Mouse (Mus musculus): ENCODE measurements around the gene Zfp422. TPM values are rescaled to one million over a fixed set of nuclear protein-coding genes. Genes with fewer than 3 reads are reported as not detected.
"Not testable (repeated sequence)": the region's sequence is repeated elsewhere in the genome, so short reads cannot be mapped to it uniquely, and the experiment has no call there.

The Zfp422 gene
- polyA plus RNA-seq, 1 experiment from 2014 or later: 240 TPM

DNA sequence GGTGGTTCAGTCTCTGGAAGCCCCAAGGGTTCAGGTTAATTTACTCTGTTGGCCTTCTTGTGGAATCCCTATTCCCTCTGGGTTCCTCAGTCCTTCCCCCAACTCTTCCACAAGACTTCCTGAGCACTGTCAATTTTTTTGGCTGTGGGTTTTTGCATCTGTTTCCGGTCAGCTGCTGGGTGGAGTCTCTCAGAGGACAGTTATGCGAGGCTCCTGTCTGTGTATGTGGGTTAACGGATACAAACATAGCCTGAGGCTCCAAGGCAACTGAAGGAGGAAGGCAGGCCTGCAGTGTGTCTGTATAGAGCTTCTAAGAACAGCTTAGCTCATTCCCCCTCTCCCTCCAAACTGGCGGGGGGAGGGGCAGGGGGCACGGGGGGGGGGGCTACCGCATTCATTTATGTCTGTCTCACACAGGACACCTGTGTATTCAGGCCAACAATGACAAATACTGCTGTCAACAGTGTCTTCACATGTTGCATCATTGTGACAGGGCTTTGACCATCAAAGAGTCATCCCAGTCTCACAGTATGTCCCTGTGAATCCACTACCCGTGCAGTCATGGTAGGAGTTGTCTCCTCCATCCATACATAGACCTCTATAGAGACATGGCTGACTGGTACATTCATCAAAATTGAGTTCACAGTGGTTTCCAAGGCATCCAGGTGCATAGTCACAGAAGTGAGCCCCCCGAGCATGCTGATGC is 7.3 kb downstream of the Zfp422 start:
- 0 out of 2 replicates have a peak, but pooled peaks cover 4% of the 10 kb centered on the region for H3K4me1 ChIP-seq
- H3K27ac ChIP-seq: no peak overlapping the region
- no peak for ATAC-seq (ENCODE audit: low FRiP score, low read depth)
- H3K9me3 ChIP-seq: no peaks in the 10 kb centered on the region
- no peak overlapping the region for H3K4me3 ChIP-seq
- H3K27me3 ChIP-seq (replicated peaks): no peaks in the 10 kb centered on the region
- 75% methylated on average over 8 of the region's 8 CpGs for WGBS
- H3K9ac ChIP-seq: no peak overlapping the region
- H3K4me2 ChIP-seq (replicated peaks): no peak overlapping the region
- peaks cover 14% of the 10 kb centered on the region for H3K36me3 ChIP-seq

- ATAC-seq (ENCODE audit: low FRiP score, low read depth): no peak
- no peak overlapping the region for H3K9ac ChIP-seq
- H3K36me3 ChIP-seq: no peaks in the 10 kb centered on the region
- no peaks in the 10 kb centered on the region for H3K27me3 ChIP-seq (replicated peaks)
- no peaks in the 10 kb centered on the region for H3K9me3 ChIP-seq
- no peak overlapping the region for H3K4me3 ChIP-seq
- H3K4me2 ChIP-seq (replicated peaks): no peak overlapping the region
- H3K27ac ChIP-seq: no peak overlapping the region
- H3K4me1 ChIP-seq: no peaks in the 10 kb centered on the region
Measured at GRCm38 (mm10) chr6:116618073-116618472, 10.7 kb downstream of the Zfp422 start.

- WGBS: 93% methylated on average over 2 of the region's 2 CpGs
- H3K9me3 ChIP-seq: no peaks in the 10 kb centered on the region
- H3K27ac ChIP-seq: no peak overlapping the region
- ATAC-seq (ENCODE audit: low FRiP score, low read depth): no peak
- H3K27me3 ChIP-seq (replicated peaks): no peaks in the 10 kb centered on the region
- no peak overlapping the region for H3K9ac ChIP-seq
- H3K4me1 ChIP-seq: no peaks in the 10 kb centered on the region
- H3K36me3 ChIP-seq: no peaks in the 10 kb centered on the region
- H3K4me3 ChIP-seq: no peak overlapping the region
- no peak overlapping the region for H3K4me2 ChIP-seq (replicated peaks)
Measured at GRCm38 (mm10) chr6:116615719-116616118, 13.1 kb downstream of the Zfp422 start.

- no peaks in the 10 kb centered on the region for H3K4me1 ChIP-seq
- no peaks in the 10 kb centered on the region for H3K27me3 ChIP-seq (replicated peaks)
- no peak overlapping the region for H3K4me2 ChIP-seq (replicated peaks)
- H3K27ac ChIP-seq: no peak overlapping the region
- 50% methylated on average over 4 of the region's 4 CpGs for WGBS
- H3K36me3 ChIP-seq: no peaks in the 10 kb centered on the region
- no peak overlapping the region for H3K4me3 ChIP-seq
- no peaks in the 10 kb centered on the region for H3K9me3 ChIP-seq
- no peak overlapping the region for H3K9ac ChIP-seq
- ATAC-seq (ENCODE audit: low FRiP score, low read depth): no peak
Measured at GRCm38 (mm10) chr6:116607230-116607629, 21.6 kb downstream of the Zfp422 start.

GRCm38 (mm10) chr6:116600969-116601368 is 27.8 kb downstream of the Zfp422 start:
- H3K27ac ChIP-seq; H3K9me3 ChIP-seq; H3K27me3 ChIP-seq (replicated peaks); H3K4me1 ChIP-seq; ATAC-seq (ENCODE audit: low FRiP score, low read depth); H3K9ac ChIP-seq; H3K4me2 ChIP-seq (replicated peaks); H3K36me3 ChIP-seq; H3K4me3 ChIP-seq: not testable (repeated sequence)

- 67% methylated on average over 4 of the region's 4 CpGs for WGBS
- Histone ChIP-seq H3K27me3 (replicated peaks) (no peaks in the 10 kb centered on the region), H3K36me3 (no peaks in the 10 kb centered on the region), H3K4me2 (replicated peaks) (no peak within 1 kb of the TSS), H3K4me3 (no peak within 1 kb of the TSS), H3K4me1 (no peaks in the 10 kb centered on the region), H3K9ac (no peak within 1 kb of the TSS), H3K27ac (no peak within 1 kb of the TSS), H3K9me3 (no peaks in the 10 kb centered on the region)
- no peak for ATAC-seq (ENCODE audit: low FRiP score, low read depth)
Measured at GRCm38 (mm10) chr6:116584095-116584494, 44.7 kb downstream of the Zfp422 start, which contains the start of gene Olfr215. Gene Olfr215 (minus strand): TSS chr6:116584195.

Small RNA genes lying within 50 kb of the gene (microRNA-seq; reads per million reads assigned to microRNA genes)
- 1.3 reads per million for gene Mir7043

Other genes starting within 250 kb of the Zfp422 start
- gene Alox5, start 167.8 kb downstream of the Zfp422 start, polyA plus RNA-seq (2016; fragmentation: Nextera tagmentation; extraction: Ambion mirVana): 0.41 and 0.71 TPM in 2 replicates
- not detected in 2 replicates for gene Olfr211, start 139.9 kb downstream of the Zfp422 start, polyA plus RNA-seq (2016; fragmentation: Nextera tagmentation; extraction: Ambion mirVana)
- gene Olfr212, start 122.5 kb downstream of the Zfp422 start, polyA plus RNA-seq (2016; fragmentation: Nextera tagmentation; extraction: Ambion mirVana): not detected in 2 replicates
- gene Olfr213, start 90.5 kb downstream of the Zfp422 start, polyA plus RNA-seq (2016; fragmentation: Nextera tagmentation; extraction: Ambion mirVana): not detected in 2 replicates
- 0.20 and 0.45 TPM in 2 replicates for gene Gm5580, start 77.9 kb downstream of the Zfp422 start, polyA plus RNA-seq (2016; fragmentation: Nextera tagmentation; extraction: Ambion mirVana)
- not detected in 2 replicates for gene Olfr214, start 74.8 kb downstream of the Zfp422 start, polyA plus RNA-seq (2016; fragmentation: Nextera tagmentation; extraction: Ambion mirVana)
- not detected in 2 replicates for gene Olfr215, start 44.8 kb downstream of the Zfp422 start, polyA plus RNA-seq (2016; fragmentation: Nextera tagmentation; extraction: Ambion mirVana)
- 12.3 and 14.6 TPM in 2 replicates for gene Depp1, start 21.6 kb upstream of the Zfp422 start, polyA plus RNA-seq (2016; fragmentation: Nextera tagmentation; extraction: Ambion mirVana)
- gene Rassf4, start 45.0 kb upstream of the Zfp422 start, polyA plus RNA-seq (2016; fragmentation: Nextera tagmentation; extraction: Ambion mirVana): 34.1 and 38.3 TPM in 2 replicates
- 0.09 and 0.10 TPM in 2 replicates for gene Tmem72, start 87.9 kb upstream of the Zfp422 start, polyA plus RNA-seq (2016; fragmentation: Nextera tagmentation; extraction: Ambion mirVana)

Measured in neural tube, embryonic 12.5 days (tissue).